Mouse (Mus musculus): ENCODE measurements at regions not wholly inside any gene's neighbourhood (a gene's known extent, or its start where the extent isn't known, plus 50 kb on each side); places are given as distances from the start of the nearest gene placed in this dataset.

DNA sequence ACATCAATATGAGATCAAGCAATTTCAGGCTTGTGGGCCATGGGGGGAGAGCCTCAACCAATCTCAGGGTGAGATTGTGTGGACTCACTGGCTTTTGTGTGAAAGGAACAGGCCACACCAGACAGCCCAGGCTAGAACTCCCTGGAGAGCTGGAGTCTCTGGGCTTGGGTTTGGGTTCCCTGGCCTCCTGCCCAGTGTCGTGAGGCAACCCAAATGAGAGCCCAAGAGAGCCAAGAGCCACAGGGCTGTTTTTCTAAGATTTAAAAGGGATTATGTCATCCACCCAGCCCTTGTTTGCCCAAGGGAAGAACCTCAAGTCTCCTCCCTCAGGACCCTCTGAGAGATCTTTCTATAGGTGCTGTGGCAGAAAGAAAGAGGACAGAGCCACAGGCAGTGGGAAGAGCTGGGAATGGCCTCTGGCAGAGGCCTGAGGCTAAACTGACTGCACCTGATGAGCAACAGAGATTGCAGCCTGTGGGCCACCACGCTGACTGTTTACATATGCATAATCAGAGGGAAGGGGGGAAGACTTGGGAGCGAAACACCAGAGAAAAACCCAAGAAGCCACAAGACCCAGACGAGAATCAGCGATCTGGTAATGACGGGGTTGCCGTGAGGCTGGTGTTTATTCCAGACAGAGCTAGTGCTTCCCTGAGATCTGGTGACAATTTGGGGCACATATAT lies 92.1 kb downstream of the Bcl2l11 start:
- CTCF ChIA-PET, result no interaction called here

DNA sequence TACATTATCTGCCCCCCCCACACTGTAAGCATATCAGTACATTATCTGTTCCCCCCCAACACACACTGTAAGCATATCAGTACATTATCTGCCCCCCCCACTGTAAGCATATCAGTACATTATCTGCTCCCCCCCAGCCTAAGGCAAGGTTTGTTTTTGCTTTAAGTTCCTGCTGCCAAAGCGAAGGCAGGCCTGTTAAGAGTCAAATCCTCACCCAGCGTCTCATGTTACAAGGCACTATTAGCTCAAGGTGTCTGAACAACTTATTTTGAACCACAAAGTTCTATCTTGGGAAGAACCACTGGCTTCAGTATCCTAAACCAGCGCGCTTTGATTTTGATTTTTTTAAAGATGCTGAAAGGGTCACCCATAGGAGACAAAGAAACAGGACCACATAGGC lies 93.1 kb downstream of the Bcl2l11 start:
- CTCF ChIA-PET, result no interaction called here

DNA sequence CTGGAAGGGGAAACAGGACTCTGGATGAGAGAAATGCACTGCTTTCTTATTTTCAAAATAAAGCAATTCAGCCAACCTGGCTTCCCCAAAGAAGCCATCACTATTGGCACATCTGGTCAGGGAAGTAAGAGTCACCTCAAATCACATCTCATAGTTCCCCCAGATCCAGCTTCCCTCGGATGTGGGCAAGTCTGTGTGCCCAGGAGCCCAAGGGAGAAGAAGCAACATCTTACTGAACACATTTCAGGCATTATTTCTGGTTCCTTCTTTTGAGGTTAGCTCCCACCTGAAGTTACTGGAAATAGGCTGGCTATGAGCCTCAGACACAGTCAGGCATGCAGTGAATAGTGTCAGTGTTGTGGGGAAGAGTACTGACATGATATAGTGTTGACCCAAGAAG lies 95.2 kb downstream of the Bcl2l11 start:
- CTCF ChIA-PET, result no interaction called here

DNA sequence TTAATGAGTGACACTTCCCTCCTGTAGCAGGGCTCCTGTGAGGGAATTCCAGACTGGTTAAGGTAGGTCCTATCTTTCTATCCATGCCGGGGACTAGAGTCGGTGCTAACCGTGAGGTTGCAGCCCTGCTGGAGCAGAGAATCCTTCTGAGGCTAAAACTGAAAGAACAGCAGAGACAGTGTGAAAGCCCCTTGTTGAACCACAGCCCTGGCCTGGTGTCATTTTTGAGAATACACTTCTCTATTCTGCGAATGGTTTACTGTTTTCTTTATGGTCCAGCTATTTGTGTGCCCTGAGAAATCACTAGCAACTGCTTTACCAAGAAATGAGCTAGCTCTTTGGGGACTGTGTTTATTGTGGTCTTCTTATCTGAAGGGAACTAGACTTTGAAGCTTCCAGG lies 95.8 kb downstream of the Bcl2l11 start:
- CTCF ChIA-PET, result no interaction called here

DNA sequence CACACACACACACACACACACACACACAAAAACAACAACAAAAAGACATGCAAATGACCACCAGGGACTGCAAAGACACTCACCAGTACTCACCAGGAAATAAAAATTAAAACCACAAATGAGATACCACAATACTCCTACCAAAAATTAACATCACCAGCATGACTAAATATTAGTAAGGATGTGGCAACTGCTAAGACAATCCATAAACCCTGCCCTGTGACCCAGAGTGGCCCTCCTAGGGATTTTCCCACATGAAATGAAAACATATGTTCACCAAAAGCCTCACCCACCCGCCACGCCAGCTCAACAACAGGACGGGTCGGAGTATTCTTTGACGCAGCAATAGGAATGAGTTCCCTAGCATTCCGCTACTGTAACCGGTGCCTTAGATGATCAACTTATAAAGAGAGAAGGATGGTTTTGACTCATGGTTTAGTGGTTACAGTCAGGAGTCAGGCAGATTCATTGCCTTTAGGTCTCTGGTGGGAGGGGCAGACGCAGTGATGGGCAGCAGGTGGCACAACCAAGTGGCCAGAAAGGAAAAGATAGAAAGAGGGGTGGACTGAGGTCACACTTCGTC lies 100.7 kb downstream of the Bcl2l11 start:
- CTCF ChIA-PET, result no interaction called here

DNA sequence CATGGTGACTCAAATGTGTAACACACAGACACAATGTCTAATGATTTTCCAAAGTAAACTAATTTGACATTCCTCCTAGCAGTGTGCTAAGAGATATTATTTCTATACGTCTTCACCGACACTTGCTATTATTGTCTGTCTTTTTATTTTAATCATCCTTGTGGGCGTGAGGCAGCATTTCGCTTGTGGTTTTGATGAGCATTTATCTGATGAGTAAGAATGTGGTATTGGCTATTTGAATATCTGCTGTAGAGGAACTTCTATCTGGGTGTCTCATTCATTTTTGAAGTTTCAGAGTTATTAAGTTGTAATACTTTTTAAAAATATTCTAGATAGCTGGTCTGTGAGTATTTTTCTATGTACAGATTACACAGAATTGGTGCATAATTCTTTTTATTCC lies 103.9 kb downstream of the Bcl2l11 start:
- CTCF ChIA-PET, result no interaction called here

DNA sequence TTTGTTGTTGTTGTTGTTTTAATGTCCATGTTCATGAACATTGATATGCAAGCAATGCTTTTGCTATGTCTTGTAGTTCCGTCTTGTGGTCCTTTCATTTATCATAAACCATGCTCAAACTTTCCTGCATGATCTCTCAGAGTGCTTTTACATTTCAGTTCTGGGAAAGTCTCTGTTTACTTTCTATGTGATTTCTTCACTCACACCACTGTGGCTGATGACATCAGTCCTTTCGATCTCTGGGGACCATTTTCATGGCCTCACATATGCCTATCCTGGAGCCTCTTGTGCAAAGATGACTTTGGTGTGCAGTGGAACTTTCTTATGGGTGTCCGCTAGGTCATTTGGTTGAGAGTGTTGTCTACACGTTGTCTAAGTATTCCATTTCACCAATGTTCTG lies 105.1 kb downstream of the Bcl2l11 start:
- CTCF ChIA-PET, result no interaction called here

DNA sequence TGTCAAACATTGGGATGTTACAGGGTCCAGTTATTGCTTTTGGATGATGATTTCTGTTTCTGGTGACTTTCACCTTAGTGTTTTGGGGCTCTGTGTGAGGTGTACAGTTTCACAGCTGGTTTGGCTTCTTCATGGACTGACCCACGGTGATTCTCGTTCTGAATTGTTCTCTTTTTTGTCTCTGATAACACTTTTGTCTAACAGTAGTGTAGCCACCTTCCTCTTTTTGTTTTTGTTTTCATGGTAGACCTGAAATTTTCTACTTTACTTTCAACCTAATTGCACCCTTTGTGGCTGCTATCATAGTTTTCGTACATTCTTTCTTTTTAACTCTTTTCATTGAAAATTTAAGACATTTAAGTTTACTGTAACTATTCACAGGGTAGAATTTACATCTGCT lies 105.5 kb downstream of the Bcl2l11 start:
- CTCF ChIA-PET, result no interaction called here

DNA sequence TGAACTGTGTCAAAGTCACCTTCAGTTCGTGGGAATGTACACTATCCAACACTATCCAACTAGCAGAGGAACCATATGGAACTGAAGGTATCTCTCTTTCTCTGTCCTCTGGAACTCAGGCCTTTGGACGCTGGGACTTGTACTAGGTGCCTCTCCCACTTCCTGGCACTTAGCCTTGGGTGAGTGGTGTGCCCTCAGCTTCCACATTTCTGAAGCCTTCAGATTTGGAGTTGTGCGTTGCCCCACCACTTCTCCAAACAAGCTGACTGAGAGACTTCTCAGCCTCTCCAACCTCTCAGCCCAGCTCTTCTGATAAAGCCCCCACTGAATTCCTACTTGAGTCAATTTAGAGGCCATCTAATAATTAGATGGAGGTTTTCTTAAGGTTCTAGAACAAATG lies 106.2 kb downstream of the Bcl2l11 start:
- CTCF ChIA-PET, result no interaction called here

DNA sequence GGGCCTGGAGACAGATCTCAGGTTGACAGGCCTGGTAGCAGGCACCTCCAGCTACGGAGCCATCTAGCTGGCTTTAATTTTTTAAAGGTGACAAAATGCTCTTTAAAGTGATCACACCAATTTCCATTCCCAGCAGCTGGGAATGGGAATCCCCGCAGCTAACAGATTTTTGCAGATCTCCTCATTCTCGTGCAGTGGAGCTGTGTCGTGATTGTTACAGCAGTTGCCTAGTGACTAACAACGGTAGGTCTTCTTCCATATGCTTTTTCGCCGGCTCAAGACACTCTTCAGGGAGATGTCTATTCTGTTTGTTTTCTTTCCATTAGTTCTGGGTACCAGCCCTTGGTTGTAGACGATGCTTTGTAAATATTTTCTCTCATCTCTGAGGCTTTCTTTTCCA lies 109.3 kb downstream of the Bcl2l11 start:
- CTCF ChIA-PET, result no interaction called here

DNA sequence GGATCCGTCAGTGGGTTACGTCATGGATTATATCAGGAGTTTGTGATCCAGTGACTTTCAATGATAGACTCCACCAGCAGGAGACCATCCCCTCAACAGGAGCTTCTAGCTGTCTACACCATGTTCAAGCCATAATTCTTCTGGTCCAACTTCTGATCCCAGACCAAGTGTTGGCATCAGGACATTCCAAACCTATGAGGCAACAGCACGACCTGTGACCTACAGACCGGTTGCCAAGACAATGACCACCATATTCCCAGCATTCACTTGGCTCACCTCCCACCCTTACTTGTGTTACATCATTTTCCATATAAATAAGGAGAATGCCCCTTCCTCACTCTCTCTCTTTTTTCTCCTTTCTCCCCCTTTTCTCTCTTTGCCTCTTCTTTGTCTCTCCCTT lies 113.6 kb downstream of the Bcl2l11 start:
- CTCF ChIA-PET, result no interaction called here

DNA sequence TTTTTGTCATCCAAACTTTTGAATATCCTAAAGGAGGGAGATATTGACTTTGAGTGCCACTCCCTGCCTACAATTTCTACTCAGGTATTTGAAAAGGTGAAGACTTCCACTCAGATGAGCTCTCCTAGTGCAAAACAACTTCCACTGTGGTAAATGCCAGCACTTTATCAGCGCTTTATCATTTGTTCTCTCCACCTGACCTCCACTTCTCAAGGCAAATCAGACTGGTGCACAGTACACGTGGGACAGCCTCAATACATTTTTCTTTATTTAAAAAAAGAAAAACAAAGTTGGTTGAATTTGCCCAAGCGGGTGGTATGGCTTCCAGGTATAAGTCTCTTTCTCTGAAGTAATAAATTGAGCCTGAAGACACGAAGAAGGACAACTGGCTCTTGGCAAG lies 114.2 kb downstream of the Bcl2l11 start:
- CTCF ChIA-PET, result no interaction called here

DNA sequence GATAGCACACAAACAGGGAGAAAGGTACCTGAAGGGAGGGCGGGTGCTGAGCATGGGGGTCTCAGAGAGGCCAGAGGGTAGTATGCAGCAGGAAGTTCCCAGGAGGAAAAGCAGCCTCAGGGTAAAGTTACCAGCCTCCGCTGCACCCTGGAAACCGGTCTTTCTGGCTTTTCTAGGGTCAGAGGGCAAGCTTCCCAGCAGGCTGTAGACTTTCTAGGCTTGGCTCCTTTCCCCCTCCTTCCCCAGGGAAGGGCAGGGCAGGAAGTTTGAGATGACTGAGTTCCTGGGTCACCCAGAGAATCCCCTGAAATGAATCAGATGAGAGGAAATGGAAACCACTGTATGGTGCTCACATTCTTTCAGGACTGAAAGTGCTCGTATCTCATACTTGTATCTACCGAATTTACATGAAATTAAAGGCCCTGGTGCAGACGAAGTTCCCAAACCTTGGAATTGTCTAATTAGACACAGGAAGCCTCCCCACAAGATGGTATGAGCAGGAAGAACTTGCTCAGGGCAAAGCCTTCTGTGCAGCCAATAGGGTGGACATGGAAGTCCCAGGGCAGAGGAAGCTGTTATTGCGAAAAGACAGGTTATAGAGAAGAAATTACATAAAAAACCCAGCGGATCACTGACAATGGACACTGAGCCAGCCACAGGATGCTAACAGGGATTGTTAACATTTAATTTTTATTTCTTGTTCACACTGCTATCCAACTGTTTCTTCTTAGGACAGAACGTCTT lies 114.9 kb downstream of the Bcl2l11 start:
- CTCF ChIA-PET, result interaction anchor here (0.6 kb wide), 1 partner anchor 156 kb away, joined by 8 read pairs; no protein-coding TSS in a partner anchor

DNA sequence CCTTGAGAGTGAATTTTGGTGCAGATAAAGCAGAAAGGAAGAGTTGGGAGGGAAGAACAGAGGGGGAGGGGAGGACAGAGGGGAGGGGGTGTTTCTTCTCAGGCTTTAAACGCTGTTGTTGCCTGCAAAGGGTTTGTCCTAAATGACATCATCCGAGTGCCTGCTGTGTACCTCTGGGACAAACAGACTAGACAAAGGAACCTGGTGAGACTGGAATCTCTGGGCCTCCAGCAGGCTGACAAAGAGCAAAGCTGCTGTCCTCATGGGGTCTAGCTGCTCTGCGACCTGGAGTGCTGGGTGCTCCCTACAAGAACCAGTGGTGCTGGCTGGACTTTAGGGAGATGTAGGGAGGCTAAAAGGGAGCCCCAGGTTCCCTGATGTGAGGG lies 115.4 kb downstream of the Bcl2l11 start:
- CTCF ChIA-PET, result interaction anchor here (0.6 kb wide), 1 partner anchor 155 kb away, joined by 8 read pairs; no protein-coding TSS in a partner anchor

DNA sequence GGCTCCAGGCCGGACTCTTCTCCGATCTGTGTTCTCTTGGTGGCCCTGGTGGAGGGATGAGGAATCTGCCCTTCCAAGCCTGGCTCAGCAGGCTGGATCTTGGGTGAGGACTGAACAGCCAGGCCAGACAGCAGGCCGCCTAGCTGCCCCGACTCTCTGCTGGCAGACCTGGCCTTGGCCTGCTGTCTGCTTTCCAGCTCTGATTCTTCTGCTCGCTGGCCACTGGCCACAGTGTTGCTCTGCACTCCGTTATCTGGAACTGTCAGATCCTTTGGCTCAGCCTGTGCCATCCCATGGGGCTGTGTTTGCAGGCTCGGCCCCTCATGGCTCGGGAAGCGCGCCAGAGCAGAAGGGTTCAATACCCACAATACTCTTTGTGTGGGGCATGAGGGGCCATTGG lies 119.7 kb downstream of the Bcl2l11 start:
- CTCF ChIA-PET, result no interaction called here

DNA sequence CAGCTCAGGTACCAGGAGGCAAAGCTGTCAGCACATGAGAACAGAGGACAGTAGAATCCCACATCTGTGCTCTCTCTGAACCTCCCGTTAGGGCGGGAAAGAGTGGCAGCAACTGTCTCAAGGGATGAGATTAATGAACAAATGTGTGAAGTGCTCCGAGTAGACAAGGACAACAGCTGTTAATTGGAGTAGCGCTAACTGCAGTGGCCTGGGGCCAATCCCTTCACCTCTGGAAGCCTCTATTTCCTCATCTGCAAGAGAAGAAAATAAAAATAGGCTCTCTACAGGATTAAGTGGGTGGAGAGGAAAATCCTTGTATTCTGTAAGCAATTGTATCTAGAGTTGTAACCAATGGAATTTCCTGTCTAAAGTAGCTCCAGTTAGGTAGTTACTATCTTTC lies 122.1 kb downstream of the Bcl2l11 start:
- CTCF ChIA-PET, result no interaction called here

DNA sequence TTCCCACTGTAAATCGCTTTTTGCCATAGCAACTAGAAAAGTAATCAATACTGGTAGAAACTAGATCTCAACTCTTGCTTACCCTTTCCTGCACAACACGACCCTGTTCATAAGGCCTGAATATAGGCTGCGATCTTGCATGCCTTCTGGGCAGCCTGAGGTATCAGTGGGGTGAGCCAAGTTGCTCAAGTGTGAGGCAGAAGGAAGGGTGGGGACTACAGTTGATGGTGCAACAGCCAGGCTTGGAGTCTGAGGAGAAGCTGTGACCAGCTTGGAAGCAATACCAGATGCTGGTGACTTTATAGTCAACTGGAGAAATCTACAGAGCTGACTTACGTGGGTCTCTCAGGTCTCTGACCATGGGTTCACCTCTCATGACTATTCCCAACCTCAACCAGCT lies 123.3 kb downstream of the Bcl2l11 start:
- CTCF ChIA-PET, result no interaction called here

DNA sequence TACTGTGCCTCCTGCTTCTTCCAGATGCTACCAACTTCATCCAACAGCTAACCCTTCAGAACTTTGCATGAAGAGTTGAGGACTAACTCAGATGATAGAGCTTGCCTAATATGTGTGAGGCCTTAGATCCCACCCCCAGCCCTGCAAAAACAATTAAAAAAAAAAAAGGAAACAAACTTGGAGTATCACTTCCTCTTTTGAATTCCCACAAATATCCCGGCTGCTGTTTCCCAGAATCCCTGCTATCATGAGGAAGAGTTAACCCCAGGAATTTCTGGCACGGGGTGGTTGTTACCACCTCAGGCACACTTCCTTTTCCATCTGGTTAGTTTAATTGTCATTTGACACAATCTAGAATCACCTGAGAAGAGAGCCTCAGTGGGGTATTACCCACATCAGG lies 123.8 kb downstream of the Bcl2l11 start:
- CTCF ChIA-PET, result no interaction called here

DNA sequence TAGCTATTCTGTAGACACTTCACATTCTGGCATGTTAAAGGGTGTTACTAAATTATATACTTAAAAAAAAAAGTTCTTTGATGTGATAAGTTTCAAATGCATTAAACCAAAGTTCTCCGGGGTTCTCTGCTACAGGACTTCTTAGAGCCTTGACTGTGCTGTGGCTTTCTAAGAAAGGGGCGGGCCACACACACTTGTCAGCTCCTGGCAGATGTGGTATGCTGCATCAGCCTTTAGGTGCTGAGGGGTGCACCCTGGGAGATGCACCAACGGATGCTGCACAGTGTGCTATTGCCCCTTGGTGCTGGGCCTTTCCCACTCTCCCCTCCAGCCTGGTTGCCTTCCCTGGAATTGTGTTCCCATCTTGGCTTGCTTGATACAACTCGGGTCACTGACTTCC lies 125.0 kb downstream of the Bcl2l11 start:
- CTCF ChIA-PET, result no interaction called here

DNA sequence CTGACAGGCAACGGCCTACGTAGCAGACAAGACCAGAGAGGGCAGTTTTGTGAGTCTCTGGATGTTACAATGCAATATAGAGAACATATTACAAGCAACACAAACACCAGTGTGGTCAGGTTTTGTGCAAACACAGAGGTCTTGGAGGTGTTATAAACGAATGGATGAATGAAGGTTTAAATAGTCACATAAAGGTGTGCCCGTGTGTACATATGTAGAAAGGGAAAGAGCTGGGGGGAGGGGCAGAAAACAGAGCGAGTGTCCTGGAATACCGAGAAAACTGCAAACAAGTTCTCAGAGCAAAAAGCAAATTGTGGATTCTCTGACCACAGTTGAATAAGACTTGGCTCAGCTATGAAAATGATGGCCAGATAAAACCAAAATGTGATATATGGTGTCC lies 130.8 kb downstream of the Bcl2l11 start:
- CTCF ChIA-PET, result no interaction called here

DNA sequence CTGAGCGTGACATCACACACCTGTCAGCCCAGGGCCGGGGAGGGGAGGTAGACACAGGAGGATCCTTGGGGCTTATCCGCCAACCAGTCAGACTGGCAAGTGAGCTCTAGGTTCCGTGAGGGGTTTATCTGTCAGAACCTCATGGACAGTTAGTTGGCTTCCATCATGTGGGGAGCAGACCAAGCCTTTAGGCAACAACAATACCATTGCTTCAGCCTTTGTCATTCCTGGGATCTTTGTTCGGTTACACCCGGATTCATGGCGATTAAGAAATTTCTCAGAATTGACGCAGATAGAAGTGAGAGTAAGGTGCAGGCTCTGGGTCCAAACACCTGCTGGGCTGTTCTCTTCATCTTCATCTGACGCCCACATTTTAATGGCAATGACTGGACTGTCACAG lies 131.4 kb downstream of the Bcl2l11 start:
- CTCF ChIA-PET, result no interaction called here

DNA sequence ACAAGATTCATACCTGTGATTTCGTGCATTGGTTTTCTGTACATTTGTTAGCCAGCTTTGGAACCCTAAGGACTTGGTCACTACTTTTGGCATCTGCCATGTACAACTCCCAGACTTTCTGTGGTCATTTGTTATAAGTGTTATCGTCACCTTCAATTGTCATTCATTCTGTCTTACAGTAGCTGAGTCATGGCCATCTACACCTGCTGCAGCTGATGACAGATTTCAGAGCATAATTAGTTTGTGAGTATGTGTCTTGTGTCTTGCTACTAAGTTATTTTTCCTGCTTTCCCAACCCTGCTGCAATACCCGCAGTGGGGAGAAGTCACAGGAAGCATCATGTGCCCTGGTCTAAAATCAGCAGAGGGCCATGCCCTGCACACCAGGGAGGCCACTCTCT lies 138.0 kb downstream of the Bcl2l11 start:
- CTCF ChIA-PET, result no interaction called here

Data from spleen, embryonic (tissue).